Mouse (Mus musculus) liver, postnatal 0 days (tissue): ENCODE measurements around the gene Ednrb. TPM values are rescaled to one million over a fixed set of nuclear protein-coding genes. Genes with fewer than 3 reads are reported as not detected.

ENCODE experiments used
- ATAC-seq: fragments of 200-750 bp; cut with Nextera tagmentation; 2 replicates; pipeline ENCODE4 v1.8.0; 2017; ENCODE audit warnings: mild to moderate bottlenecking, moderate library complexity
- DNase-seq: peaks from one replicate; pipeline ENCODE4 v3.0.0-alpha.2; 2016
- H3K27ac ChIP-seq: fragments of 300-500 bp; sonication (generic); 2 replicates; pipeline ENCODE4 v1.5.1; 2014; ENCODE audit warnings: antibody characterized with exemption, moderate library complexity, mild to moderate bottlenecking, low read depth
- H3K27me3 ChIP-seq: fragments of 300-500 bp; sonication (generic); 2 replicates; pipeline ENCODE4 v1.6.1; 2014; ENCODE audit warnings: low read length, control low read depth, mixed read lengths; ENCODE audit not compliant: insufficient read depth
- H3K36me3 ChIP-seq: fragments of 300-500 bp; sonication (generic); replicated peaks from 2 replicates; pipeline ENCODE4 v1.6.1; 2014; ENCODE audit warnings: mild to moderate bottlenecking, control low read depth, low read length, moderate library complexity, mixed read lengths; ENCODE audit not compliant: insufficient read depth
- H3K4me1 ChIP-seq: fragments of 300-500 bp; sonication (generic); 2 replicates; pipeline ENCODE4 v1.6.1; 2014; ENCODE audit warnings: antibody characterized with exemption, mild to moderate bottlenecking, control low read depth; ENCODE audit not compliant: insufficient read depth
- H3K4me2 ChIP-seq: fragments of 300-500 bp; sonication (generic); 2 replicates; pipeline ENCODE4 v1.6.1; 2014; ENCODE audit warnings: low read depth, mild to moderate bottlenecking, low read length, moderate library complexity, mixed read lengths
- H3K4me3 ChIP-seq: fragments of 300-500 bp; sonication (generic); 2 replicates; pipeline ENCODE4 v1.5.1; 2014; ENCODE audit warnings: low read depth, low read length
- H3K9ac ChIP-seq: fragments of 300-500 bp; sonication (generic); replicated peaks from 2 replicates; pipeline ENCODE4 v1.6.1; 2014; ENCODE audit warnings: mild to moderate bottlenecking, moderate library complexity
- H3K9me3 ChIP-seq: fragments of 300-500 bp; sonication (generic); 2 replicates; pipeline ENCODE4 v1.6.1; 2016; ENCODE audit warnings: mild to moderate bottlenecking, control low read depth, low read length, mixed read lengths
- CTCF ChIP-seq: sonication (generic); IDR thresholded peaks from 2 replicates; pipeline ENCODE4 v1.5.1; 2016; ENCODE audit warnings: antibody characterized with exemption, low read depth
- EP300 ChIP-seq: IDR thresholded peaks from 2 replicates; pipeline ENCODE4 v1.6.1; 2016; ENCODE audit warnings: antibody characterized with exemption, low read depth, mild to moderate bottlenecking
- WGBS: fragments of 180-500 bp; shearing (Covaris S2); extraction: QIAGEN DNeasy Blood & Tissue Kit; methylation state at CpG from one replicate; pipeline ENCODE4 v1.1.7; 2014; ENCODE audit not compliant: insufficient replicate concordance; 5-methylcytosine and 5-hydroxymethylcytosine counted together
- polyA plus RNA-seq: library from polyadenylated mRNA; unstranded; fragments of >200 nt; fragmentation: Nextera tagmentation; extraction: Ambion mirVana; gene quantifications from 2 replicates; pipeline ENCODE4 v1.2.1, GENCODE M21; 2015

Gene Ednrb
- polyA plus RNA-seq, 1 experiment from 2014 or later: 10.0 TPM

- DNase-seq (peak; percentile 30), ATAC-seq (no peak)
- H3K27me3 ChIP-seq: peaks cover 12% of the 10 kb centered on the region
- H3K9me3 ChIP-seq: no peaks in the 10 kb centered on the region
- peak overlapping the region; percentile 18 for H3K27ac ChIP-seq
- WGBS: under 1% methylated on average over 30 of the region's 30 CpGs
- TF ChIP-seq CTCF (no peak), EP300 (no peak)
- no peaks in the 10 kb centered on the region for H3K36me3 ChIP-seq
- no peaks in the 10 kb centered on the region for H3K4me1 ChIP-seq
- H3K4me3 ChIP-seq: peak overlapping the region; percentile 42
- H3K9ac ChIP-seq: peak overlapping the region; percentile 38; the same call in 1 of the 2 replicates
- peak overlapping the region; percentile 63 for H3K4me2 ChIP-seq
These were observed 716 bp downstream of the Ednrb start for GRCm38 (mm10) chr14:103843371-103844001.

GRCm38 (mm10) chr14:103842896-103843295 lies 1.3 kb downstream of the Ednrb start:
- Histone ChIP-seq H3K4me1 (no peaks in the 10 kb centered on the region), H3K27ac (no peak overlapping the region), H3K9ac (peak overlapping the region; percentile 38; the same call in 1 of the 2 replicates), H3K4me3 (peak overlapping the region; percentile 42), H3K36me3 (no peaks in the 10 kb centered on the region), H3K4me2 (peak overlapping the region; percentile 63), H3K27me3 (peaks cover 12% of the 10 kb centered on the region), H3K9me3 (no peaks in the 10 kb centered on the region)
- DNase-seq (no peak), ATAC-seq (no peak)
- TF ChIP-seq EP300: no peak
- no peak for TF ChIP-seq CTCF
- 13% methylated on average over 16 of the region's 16 CpGs for WGBS

GRCm38 (mm10) chr14:103840436-103840835 lies 3.8 kb downstream of the Ednrb start:
- no peaks in the 10 kb centered on the region for H3K9me3 ChIP-seq
- ATAC-seq (no peak), DNase-seq (no peak)
- H3K9ac ChIP-seq: no peak overlapping the region
- H3K4me3 ChIP-seq: no peak overlapping the region
- H3K27me3 ChIP-seq: peaks cover 12% of the 10 kb centered on the region
- 63% methylated on average over 2 of the region's 2 CpGs for WGBS
- no peaks in the 10 kb centered on the region for H3K36me3 ChIP-seq
- H3K4me2 ChIP-seq: peak overlapping the region; percentile 29; the same call in 1 of the 2 replicates
- no peaks in the 10 kb centered on the region for H3K4me1 ChIP-seq
- H3K27ac ChIP-seq: no peak overlapping the region
- TF ChIP-seq CTCF (no peak), EP300 (no peak)

- Histone ChIP-seq H3K4me1 (no peaks in the 10 kb centered on the region), H3K36me3 (no peaks in the 10 kb centered on the region), H3K9me3 (no peaks in the 10 kb centered on the region), H3K9ac (no peak overlapping the region), H3K4me2 (no peak overlapping the region), H3K27me3 (peaks cover 10% of the 10 kb centered on the region), H3K27ac (no peak overlapping the region), H3K4me3 (no peak overlapping the region)
- no peak for DNase-seq
- TF ChIP-seq CTCF: no peak
- no peak for TF ChIP-seq EP300
- ATAC-seq: no peak
- WGBS: 64% methylated on average over 5 of the region's 5 CpGs
These were observed 5.3 kb downstream of the Ednrb start for GRCm38 (mm10) chr14:103838887-103839286.

- ATAC-seq (no peak), DNase-seq (no peak)
- TF ChIP-seq EP300 (no peak), CTCF (no peak)
- Histone ChIP-seq H3K27ac (no peak overlapping the region), H3K4me2 (no peak overlapping the region), H3K36me3 (no peaks in the 10 kb centered on the region), H3K4me1 (no peaks in the 10 kb centered on the region), H3K9me3 (no peaks in the 10 kb centered on the region), H3K27me3 (no peaks in the 10 kb centered on the region), H3K9ac (no peak overlapping the region), H3K4me3 (no peak overlapping the region)
- 23% methylated on average over 7 of the region's 7 CpGs for WGBS
These were observed 9.6 kb downstream of the Ednrb start for GRCm38 (mm10) chr14:103834589-103834988.

- H3K9ac ChIP-seq: no peak overlapping the region
- no peak for ATAC-seq
- 65% methylated on average over 3 of the region's 3 CpGs for WGBS
- no peak for DNase-seq
- no peak overlapping the region for H3K4me3 ChIP-seq
- no peak for TF ChIP-seq EP300
- no peak for TF ChIP-seq CTCF
- H3K27ac ChIP-seq: no peak overlapping the region
- no peaks in the 10 kb centered on the region for H3K27me3 ChIP-seq
- no peaks in the 10 kb centered on the region for H3K9me3 ChIP-seq
- no peak overlapping the region for H3K4me2 ChIP-seq
- no peaks in the 10 kb centered on the region for H3K4me1 ChIP-seq
- H3K36me3 ChIP-seq: no peaks in the 10 kb centered on the region
These were observed 10.1 kb downstream of the Ednrb start for GRCm38 (mm10) chr14:103834147-103834546.
